Mouse (Mus musculus) CD8-positive naive resting alpha-beta T cell, adult 2 months (primary cell): ENCODE data around the gene Xkr8.
"Not testable (repeated sequence)": the region's sequence is repeated elsewhere in the genome, so short reads cannot be mapped to it uniquely, and the experiment has no call there.

ENCODE experiments used
- DNase-seq, 2 experiments: peaks; one replicate each; pipeline ENCODE4 v3.0.0; 2022; ENCODE audit warnings: low read depth in 2 of 2, low spot score in 2 of 2

Xkr8 gene

GRCm38 (mm10) chr4:132737154-132737553, 4.8 kb upstream of the Xkr8 start:
- not testable (repeated sequence) for DNase-seq

- no peak for DNase-seq
Observed at GRCm38 (mm10) chr4:132735894-132736293, 3.5 kb upstream of the Xkr8 start.

DNA sequence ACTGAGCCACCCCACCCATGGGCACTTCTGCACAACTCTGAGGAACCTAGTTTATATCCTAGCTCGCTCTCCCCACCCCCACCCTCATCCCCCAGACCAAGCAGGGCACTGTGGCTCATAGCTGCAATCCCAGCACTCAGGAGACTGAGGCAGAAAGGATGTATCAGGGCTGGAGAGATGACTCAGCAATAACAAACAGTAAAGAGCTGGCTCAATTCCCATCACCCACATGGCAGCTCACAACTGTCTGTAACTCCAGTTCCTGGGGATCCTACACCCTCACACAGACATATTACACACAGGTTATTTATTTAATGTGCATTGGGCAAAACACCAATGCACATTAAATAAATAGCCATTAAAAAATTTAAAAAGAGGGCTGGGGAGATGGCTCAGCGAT, 3.0 kb upstream of the Xkr8 start:
- no peak for DNase-seq

- no peak for DNase-seq
Observed at GRCm38 (mm10) chr4:132734766-132735165, 2.4 kb upstream of the Xkr8 start.

DNA sequence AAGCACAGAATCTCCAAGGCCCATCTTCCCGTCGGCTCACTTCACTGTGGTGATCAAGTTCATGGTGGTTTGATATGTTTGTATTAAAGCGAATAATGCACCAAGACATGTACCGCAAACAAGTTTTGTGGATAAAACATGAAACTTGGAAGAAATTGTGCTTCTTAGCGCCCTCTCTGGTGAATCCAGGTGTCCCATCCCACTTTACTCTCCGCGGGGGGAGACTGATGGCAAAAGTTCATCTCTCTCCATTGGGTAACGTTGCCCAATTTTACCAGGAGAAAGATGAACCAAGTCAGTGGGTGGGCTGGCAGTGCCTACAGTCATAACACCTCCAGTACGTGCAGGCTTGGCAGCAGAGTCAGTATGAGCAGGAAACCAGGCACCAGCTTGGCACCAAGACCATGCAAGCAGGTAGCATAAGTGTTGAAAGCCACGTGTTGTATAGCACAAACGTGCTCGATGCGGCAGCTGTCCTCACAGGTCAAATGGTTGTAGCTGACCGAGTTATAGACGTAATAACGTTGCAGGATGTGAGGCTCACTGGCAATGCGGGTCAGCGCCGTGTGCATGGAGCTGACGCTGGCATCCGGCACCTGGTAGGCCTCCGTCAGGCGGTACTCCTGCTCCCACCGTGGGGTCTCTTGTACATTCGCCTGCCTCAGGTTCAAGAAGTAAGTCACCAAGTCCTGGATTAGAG, 875 bp upstream of the Xkr8 start:
- no peak for DNase-seq

GRCm38 (mm10) chr4:132731616-132732015, 730 bp downstream of the Xkr8 start:
- DNase-seq, result no peak

GRCm38 (mm10) chr4:132728233-132728632, 4.1 kb downstream of the Xkr8 start:
- DNase-seq, result no peak

DNA sequence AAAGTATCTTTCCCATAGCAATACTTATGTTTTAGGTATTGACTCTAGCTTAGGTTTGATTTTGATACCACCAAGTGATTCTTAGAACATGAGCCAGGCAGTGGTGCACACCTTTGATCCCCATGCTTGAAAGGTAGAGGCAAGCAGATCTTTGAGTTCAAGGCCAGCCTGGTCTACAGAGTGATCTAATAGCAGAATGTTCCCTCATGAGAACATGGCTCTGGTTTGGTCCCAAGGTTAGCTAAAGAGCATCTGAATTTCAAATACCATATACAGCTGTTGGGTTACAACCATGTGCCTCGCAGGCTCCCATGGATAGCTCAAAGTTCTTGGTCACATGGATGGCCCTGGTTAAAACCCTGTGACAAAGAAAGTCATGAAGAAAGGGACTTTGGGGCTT, 14.1 kb downstream of the Xkr8 start:
- no peak for DNase-seq

DNA sequence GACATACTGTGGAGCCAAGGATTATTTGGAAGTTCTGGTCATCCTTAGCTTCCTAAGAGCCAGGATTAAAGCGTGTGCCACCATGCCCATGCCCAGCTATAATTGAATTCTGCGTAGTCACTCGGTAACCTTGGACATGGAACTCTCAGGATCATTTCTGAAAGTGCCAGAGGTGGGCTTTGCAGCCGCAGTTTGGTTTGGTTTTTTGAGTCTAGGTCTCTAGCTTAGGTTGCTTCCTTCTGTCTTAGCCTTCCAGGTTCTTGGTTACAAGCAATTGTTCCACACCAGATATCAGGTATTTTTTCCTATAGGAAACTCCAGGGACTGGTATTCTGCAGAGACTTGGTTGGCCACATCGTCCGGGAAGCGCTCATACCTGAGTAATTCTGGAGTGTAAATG, 19.2 kb downstream of the Xkr8 start:
- no peak for DNase-seq

DNA sequence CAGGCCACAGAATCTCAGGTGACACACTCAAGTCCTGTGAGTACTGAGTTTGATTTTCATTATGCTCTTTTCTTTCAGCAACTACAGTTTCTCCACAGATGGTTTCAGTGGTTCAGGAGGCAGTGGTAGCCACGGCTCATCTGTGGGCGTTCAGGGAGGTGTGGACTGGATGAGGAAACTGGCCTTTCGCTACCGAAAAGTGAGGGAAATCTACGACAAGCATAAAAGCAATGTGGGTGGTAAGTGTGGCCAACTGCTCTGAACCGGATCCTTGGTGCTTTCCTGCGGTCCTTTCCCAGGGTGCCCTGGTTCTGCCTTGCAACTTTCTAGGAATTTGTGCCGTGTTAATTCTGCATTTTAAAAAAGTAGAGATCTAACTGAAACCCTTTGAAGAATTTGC, 25.5 kb downstream of the Xkr8 start:
- no peak for DNase-seq

DNA sequence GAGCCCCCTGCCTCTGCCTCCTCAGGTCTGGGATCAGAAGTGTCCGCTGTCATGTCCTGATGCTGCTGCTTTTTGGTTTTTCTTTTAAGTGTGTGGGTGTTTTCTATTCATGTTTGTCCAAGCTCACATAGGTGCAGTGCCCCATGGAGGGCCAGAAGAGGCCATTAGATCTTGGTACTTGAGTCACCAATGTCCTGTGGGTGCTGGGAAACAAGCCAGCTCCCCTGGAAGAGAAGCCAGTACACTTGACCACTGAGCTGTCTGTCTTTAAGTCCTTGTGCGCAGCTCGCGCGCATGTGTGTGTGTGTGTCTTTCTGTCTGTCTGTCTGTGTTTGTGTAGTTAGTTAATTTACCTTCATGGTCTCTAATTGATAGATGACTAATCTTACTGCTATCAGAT, 30.3 kb downstream of the Xkr8 start:
- DNase-seq, result no peak

DNA sequence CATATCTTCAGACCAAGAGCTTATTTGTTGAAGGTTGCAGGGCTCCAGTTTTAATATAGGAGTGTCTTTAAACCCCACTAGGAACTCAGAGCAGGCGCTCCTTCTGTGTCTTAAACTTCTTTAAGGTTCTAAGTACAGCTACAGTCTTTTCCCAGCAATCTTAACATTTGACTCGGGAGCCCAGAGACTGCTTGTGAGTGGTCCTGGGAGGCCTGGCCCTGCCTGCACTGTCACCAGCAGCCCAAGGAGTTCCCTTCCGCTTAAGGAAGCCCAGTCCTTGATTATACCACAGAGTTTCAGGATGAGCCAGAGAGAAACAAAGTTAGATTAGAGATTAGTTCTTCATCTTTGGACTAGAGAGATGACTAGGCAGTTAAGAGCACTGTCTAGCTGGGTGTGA, 39.0 kb downstream of the Xkr8 start:
- DNase-seq, result no peak

DNA sequence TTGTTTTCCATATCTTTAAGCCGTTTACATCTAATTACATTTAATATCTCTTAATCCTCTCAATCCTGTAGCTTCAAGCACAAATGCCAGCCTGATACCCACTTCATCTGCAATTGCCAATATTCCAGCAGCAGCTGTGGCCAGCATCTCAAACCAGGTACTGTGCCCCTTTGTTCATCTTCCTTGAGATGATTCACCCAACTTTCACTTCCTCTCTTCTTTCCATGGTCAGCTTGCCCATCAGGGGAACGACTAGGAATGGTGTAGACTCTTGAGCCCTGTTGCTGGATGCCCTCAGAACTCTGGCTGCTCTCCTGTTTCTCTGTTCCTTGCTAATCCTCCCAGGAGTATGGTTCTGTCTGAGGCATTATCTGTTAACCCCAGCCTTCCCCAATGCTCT, 42.7 kb downstream of the Xkr8 start:
- DNase-seq, result no peak

DNA sequence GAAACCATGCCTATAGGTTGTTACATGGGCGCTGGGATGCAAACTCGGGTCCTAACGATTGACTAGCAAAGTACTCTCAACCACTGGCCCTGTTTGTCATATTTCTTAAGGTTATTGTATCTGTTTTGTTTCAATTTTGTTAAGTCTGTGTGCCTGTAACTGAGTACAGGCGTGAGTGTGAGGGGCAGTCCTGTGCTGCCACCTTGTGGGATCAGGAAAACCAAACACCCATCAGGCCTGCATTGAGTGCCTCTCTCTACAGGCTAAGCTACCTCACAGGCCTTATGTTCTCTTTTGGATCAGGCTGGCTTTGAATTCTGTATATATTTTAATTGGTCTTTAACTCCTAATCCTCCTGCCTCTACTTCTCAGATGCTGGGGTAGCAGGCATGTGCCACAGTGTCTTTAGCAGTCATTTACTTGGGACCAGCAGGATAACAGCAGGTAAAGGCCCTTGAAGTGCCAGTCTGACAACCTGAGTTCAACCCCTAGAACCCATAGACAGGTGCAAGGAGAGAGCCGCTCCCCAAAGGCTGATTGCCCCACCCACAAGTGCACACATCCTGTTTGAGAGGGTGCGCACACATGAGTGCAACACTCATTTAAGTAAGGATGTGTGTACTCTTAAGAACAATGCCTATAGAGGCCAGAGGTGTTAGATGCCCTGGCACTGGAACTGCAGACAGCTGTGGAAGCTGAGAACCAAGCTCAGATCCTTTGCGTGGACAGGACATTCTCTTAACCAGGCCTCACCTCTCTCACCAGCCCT, 55.4 kb downstream of the Xkr8 start:
- peak; percentile 4 to 12 for DNase-seq
